Mouse (Mus musculus) liver, embryonic 16.5 days (tissue): ENCODE measurements at regions not wholly inside any gene's neighbourhood (a gene's known extent, or its start where the extent isn't known, plus 50 kb on each side); places are given as distances from the start of the nearest gene placed in this dataset.

Source experiments
- ATAC-seq: fragments of 200-750 bp; cut with Nextera tagmentation; 2 replicates; pipeline ENCODE4 v1.8.0; 2017; ENCODE audit warnings: low read depth, mild to moderate bottlenecking, moderate number of reproducible peaks, moderate library complexity
- H3K27ac ChIP-seq: fragments of 300-500 bp; sonication (generic); 2 replicates; pipeline ENCODE4 v1.5.1; 2014; ENCODE audit warnings: mild to moderate bottlenecking, low read length
- H3K27me3 ChIP-seq: fragments of 300-500 bp; sonication (generic); 2 replicates; pipeline ENCODE4 v1.6.1; 2014; ENCODE audit warnings: low read depth, low read length, mixed read lengths; ENCODE audit not compliant: control insufficient read depth, insufficient read depth
- H3K36me3 ChIP-seq: fragments of 300-500 bp; sonication (generic); 2 replicates; pipeline ENCODE4 v1.6.1; 2014; ENCODE audit warnings: mild to moderate bottlenecking; ENCODE audit not compliant: control insufficient read depth, insufficient read depth
- H3K4me1 ChIP-seq: fragments of 300-500 bp; sonication (generic); 2 replicates; pipeline ENCODE4 v1.6.1; 2014; ENCODE audit warnings: low read depth, low read length, mixed read lengths; ENCODE audit not compliant: control insufficient read depth
- H3K4me2 ChIP-seq: fragments of 300-500 bp; sonication (generic); 2 replicates; pipeline ENCODE4 v1.6.1; 2014; ENCODE audit warnings: low read depth, low read length, mixed read lengths
- H3K4me3 ChIP-seq: fragments of 300-500 bp; sonication (generic); 2 replicates; pipeline ENCODE4 v1.5.1; 2014; ENCODE audit warnings: low read depth, mild to moderate bottlenecking, low read length
- H3K9ac ChIP-seq: fragments of 300-500 bp; sonication (generic); 2 replicates; pipeline ENCODE4 v1.6.1; 2014; ENCODE audit warnings: low read depth, low read length
- H3K9me3 ChIP-seq: fragments of 300-500 bp; sonication (generic); replicated peaks from 2 replicates; pipeline ENCODE4 v1.6.1; 2016; ENCODE audit warnings: low read length; ENCODE audit not compliant: control insufficient read depth
- WGBS: fragments of 180-500 bp; shearing (Covaris S2); extraction: QIAGEN DNeasy Blood & Tissue Kit; methylation state at CpG from one replicate; pipeline ENCODE4 v1.1.7; 2014; ENCODE audit not compliant: insufficient replicate concordance; 5-methylcytosine and 5-hydroxymethylcytosine counted together

- no peaks in the 10 kb centered on the region for H3K36me3 ChIP-seq
- H3K9ac ChIP-seq: no peak overlapping the region
- H3K4me2 ChIP-seq: no peak overlapping the region
- H3K27me3 ChIP-seq: no peaks in the 10 kb centered on the region
- H3K27ac ChIP-seq: no peak overlapping the region
- ATAC-seq: no peak
- H3K9me3 ChIP-seq: no peaks in the 10 kb centered on the region
- H3K4me1 ChIP-seq: no peaks in the 10 kb centered on the region; the same call in 1 of the 2 replicates
- 46% methylated on average over 2 of the region's 2 CpGs for WGBS
- no peak overlapping the region for H3K4me3 ChIP-seq
Measured at GRCm38 (mm10) chr4:81671986-81672385, 229.4 kb upstream of the Mpdz start.

- no peak for ATAC-seq
- Histone ChIP-seq H3K9ac (no peak overlapping the region), H3K4me1 (no peaks in the 10 kb centered on the region; the same call in 1 of the 2 replicates), H3K4me3 (no peak overlapping the region), H3K9me3 (no peaks in the 10 kb centered on the region), H3K4me2 (no peak overlapping the region), H3K36me3 (no peaks in the 10 kb centered on the region), H3K27me3 (no peaks in the 10 kb centered on the region), H3K27ac (no peak overlapping the region)
- WGBS: 22% methylated on average over 3 of the region's 3 CpGs
Measured at GRCm38 (mm10) chr4:81669181-81669580, 226.6 kb upstream of the Mpdz start.

GRCm38 (mm10) chr4:81661096-81661495 is 218.5 kb upstream of the Mpdz start:
- H3K27ac ChIP-seq: no peak overlapping the region
- no peak for ATAC-seq
- no peaks in the 10 kb centered on the region for H3K27me3 ChIP-seq
- no peaks in the 10 kb centered on the region for H3K4me1 ChIP-seq
- no peak overlapping the region for H3K4me3 ChIP-seq
- no peak overlapping the region for H3K9ac ChIP-seq
- H3K9me3 ChIP-seq: no peaks in the 10 kb centered on the region
- no peak overlapping the region for H3K4me2 ChIP-seq
- H3K36me3 ChIP-seq: no peaks in the 10 kb centered on the region

- Histone ChIP-seq H3K9me3 (no peaks in the 10 kb centered on the region), H3K4me2 (no peak overlapping the region), H3K27me3 (no peaks in the 10 kb centered on the region), H3K27ac (no peak overlapping the region), H3K4me3 (no peak overlapping the region), H3K4me1 (no peaks in the 10 kb centered on the region), H3K36me3 (no peaks in the 10 kb centered on the region), H3K9ac (no peak overlapping the region)
- WGBS: 59% methylated on average over 3 of the region's 3 CpGs
- ATAC-seq: no peak
Measured at GRCm38 (mm10) chr4:81628496-81628828, 185.8 kb upstream of the Mpdz start.

DNA sequence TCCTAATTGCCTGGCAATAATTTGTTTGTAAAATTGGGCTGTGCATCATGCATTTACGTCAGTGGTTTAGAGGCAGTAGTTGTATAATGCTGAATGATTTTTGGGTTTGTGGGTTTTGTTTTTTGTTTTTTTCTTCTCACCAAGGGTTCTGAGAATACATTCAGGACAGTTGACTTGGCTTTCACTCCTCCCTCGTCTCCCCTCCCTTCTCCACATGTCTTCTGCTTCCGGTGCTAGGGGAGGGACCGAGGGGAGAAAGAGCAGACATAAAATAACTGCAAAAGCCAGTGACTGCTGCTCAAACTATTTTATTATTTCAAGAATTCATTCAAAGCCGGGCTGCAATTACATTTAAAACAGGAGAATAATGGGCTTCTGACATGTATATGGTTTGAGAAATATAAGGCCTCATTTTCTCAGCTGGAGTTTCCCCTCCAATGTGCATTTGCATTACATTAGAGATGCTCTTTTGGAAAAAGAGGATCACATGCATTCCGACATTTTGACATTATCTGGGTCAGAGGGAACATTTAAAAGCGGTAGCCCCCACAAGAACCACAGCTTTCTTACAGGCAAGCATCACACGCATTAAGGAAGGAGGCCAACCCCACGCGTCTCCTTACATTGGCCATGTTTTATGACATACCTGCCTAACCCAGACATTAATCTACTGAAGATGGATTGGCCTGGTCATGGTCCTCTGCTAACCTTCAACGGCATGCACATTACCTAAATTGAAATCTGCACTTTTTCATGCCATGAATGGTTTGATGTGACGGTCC is 185.3 kb upstream of the Mpdz start:
- no peaks in the 10 kb centered on the region for H3K4me1 ChIP-seq
- H3K9me3 ChIP-seq: no peaks in the 10 kb centered on the region
- H3K4me2 ChIP-seq: no peak overlapping the region
- no peaks in the 10 kb centered on the region for H3K27me3 ChIP-seq
- no peak overlapping the region for H3K9ac ChIP-seq
- no peak overlapping the region for H3K4me3 ChIP-seq
- H3K27ac ChIP-seq: no peak overlapping the region
- H3K36me3 ChIP-seq: no peaks in the 10 kb centered on the region
- WGBS: 72% methylated on average over 12 of the region's 12 CpGs
- ATAC-seq: no peak

DNA sequence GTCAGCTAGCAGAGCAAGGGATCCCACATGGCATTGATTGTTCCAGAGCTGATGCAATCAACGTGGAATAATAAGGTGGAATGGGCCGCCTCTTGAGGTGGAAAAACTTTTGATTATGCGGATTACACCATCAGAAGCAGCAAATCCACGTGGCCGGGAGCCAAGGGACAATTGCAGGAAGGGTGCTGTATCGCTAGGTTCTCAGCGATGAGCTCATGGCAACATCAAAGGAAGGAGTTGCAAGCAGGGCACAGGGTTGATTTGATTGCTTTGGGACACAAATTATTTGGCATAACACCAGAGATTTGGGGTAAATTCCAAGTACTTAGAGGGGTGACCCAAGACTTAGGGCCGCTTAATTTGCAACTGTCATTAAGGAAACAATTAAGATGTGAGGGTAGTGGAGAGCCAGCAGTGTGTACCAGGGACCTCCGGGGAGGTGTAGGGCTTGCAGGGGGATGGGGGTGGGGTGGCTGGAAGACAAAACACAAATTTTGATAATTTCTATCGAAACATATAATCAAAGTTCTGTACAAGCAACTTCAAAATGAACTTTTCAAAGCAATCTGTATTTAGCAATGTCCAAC is 182.8 kb upstream of the Mpdz start:
- H3K36me3 ChIP-seq: no peaks in the 10 kb centered on the region
- no peaks in the 10 kb centered on the region for H3K4me1 ChIP-seq
- no peak overlapping the region for H3K4me2 ChIP-seq
- 32% methylated on average over 10 of the region's 10 CpGs for WGBS
- H3K4me3 ChIP-seq: no peak overlapping the region
- H3K27ac ChIP-seq: no peak overlapping the region
- H3K9ac ChIP-seq: no peak overlapping the region
- no peaks in the 10 kb centered on the region for H3K27me3 ChIP-seq
- ATAC-seq: no peak
- no peaks in the 10 kb centered on the region for H3K9me3 ChIP-seq

- H3K9me3 ChIP-seq: no peaks in the 10 kb centered on the region
- no peak overlapping the region for H3K4me3 ChIP-seq
- no peak overlapping the region for H3K9ac ChIP-seq
- H3K36me3 ChIP-seq: no peaks in the 10 kb centered on the region
- no peak overlapping the region for H3K27ac ChIP-seq
- no peak overlapping the region for H3K4me2 ChIP-seq
- no peaks in the 10 kb centered on the region for H3K4me1 ChIP-seq
- no peaks in the 10 kb centered on the region for H3K27me3 ChIP-seq
- no peak for ATAC-seq
- 77% methylated on average over 4 of the region's 4 CpGs for WGBS
Measured at GRCm38 (mm10) chr4:81624111-81624510, 181.5 kb upstream of the Mpdz start.

DNA sequence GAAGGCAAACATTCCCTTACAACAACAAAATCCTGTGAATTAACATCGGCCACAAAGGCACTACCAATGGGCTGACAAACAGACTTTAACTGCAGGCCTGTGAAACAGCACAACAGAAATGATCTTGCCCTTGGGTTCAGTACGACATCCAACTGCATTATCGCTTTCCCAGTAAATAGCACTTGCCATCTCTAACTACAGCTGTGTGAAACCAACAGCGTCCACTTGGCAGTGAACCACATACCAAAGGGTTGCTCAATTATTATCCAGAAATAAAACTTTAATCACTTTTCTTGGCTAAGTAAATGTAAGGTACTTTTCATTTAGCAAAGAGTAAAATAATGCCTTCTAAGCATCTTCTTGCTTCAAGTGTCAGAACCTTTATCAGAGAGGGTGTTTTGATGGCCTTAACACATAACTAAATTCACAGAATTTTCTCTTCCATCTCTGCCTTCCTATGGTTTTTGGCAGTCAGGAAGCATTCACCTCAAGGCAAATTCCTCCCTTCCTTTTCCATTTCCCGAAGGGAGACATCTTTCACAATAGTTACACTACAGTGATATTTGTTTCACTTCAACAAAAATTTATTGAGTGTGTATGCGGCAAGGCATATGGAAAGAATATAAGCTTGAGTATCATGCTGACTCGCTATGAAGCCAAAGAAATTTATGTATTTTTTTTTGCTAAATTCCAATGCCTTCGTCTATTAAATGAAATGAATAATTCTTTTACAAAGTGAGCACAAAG is 178.9 kb upstream of the Mpdz start:
- Histone ChIP-seq H3K9ac (no peak overlapping the region), H3K9me3 (no peaks in the 10 kb centered on the region), H3K27me3 (no peaks in the 10 kb centered on the region), H3K27ac (no peak overlapping the region), H3K4me3 (no peak overlapping the region), H3K36me3 (no peaks in the 10 kb centered on the region), H3K4me1 (no peaks in the 10 kb centered on the region), H3K4me2 (no peak overlapping the region)
- 64% methylated on average over 8 of the region's 8 CpGs for WGBS
- ATAC-seq: no peak

DNA sequence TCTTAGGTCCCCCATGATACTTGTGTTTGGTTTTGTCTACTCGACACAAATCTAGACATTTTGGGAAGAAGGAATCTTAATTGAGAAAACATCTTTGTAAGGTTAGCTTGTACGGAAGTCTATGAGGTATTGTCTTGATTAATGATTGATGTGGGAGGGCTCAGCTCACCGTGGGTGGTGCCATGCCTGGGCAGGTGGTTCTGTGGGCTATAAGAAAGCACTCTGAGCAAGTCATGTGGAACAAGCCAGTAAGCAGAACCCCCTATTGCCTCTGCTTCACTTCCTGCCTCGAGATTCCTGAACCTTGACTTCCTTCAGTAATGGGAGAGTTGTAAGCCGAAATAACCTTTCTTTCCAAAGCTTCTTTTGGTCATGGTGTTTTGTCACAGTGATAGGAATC is 174.6 kb upstream of the Mpdz start:
- no peaks in the 10 kb centered on the region for H3K9me3 ChIP-seq
- 39% methylated on average over 5 of the region's 5 CpGs for WGBS

More for the DNA sequence above, 174.6 kb upstream of the Mpdz start:
- Histone ChIP-seq H3K4me2 (no peak overlapping the region), H3K9ac (no peak overlapping the region), H3K27me3 (no peaks in the 10 kb centered on the region), H3K36me3 (no peaks in the 10 kb centered on the region), H3K4me1 (no peaks in the 10 kb centered on the region), H3K4me3 (no peak overlapping the region), H3K27ac (no peak overlapping the region)
- ATAC-seq: no peak
